Mouse (Mus musculus) Muller cell, postnatal 12 days (primary cell): ENCODE results near the gene Lhfpl2.

Source experiments
- DNase-seq: peaks from one replicate; pipeline ENCODE4 v3.0.0-alpha.2; 2015; ENCODE audit errors: inconsistent ontology term

The Lhfpl2 gene

GRCm38 (mm10) chr13:94140446-94140845, 82.8 kb downstream of the Lhfpl2 start:
- DNase-seq, result no peak

GRCm38 (mm10) chr13:94143063-94143652, 85.6 kb downstream of the Lhfpl2 start:
- DNase-seq, result peak; percentile 51

- no peak for DNase-seq
Observed at GRCm38 (mm10) chr13:94144451-94144850, 86.9 kb downstream of the Lhfpl2 start.

GRCm38 (mm10) chr13:94147257-94147656, 89.7 kb downstream of the Lhfpl2 start:
- no peak for DNase-seq

GRCm38 (mm10) chr13:94149006-94149405, 91.4 kb downstream of the Lhfpl2 start:
- DNase-seq, result no peak

- no peak for DNase-seq
Observed at GRCm38 (mm10) chr13:94149781-94150180, 92.2 kb downstream of the Lhfpl2 start.

- no peak for DNase-seq
Observed at GRCm38 (mm10) chr13:94151308-94151707, 93.7 kb downstream of the Lhfpl2 start.

GRCm38 (mm10) chr13:94152836-94153235, 95.2 kb downstream of the Lhfpl2 start:
- no peak for DNase-seq

GRCm38 (mm10) chr13:94153658-94154057, 96.1 kb downstream of the Lhfpl2 start:
- no peak for DNase-seq

- peak; percentile 82 for DNase-seq
Observed at GRCm38 (mm10) chr13:94154512-94155296, 97.1 kb downstream of the Lhfpl2 start.

GRCm38 (mm10) chr13:94155657-94156429, 98.2 kb downstream of the Lhfpl2 start:
- DNase-seq, result peak; percentile 96

GRCm38 (mm10) chr13:94158864-94159477, 101.4 kb downstream of the Lhfpl2 start:
- DNase-seq, result no peak

GRCm38 (mm10) chr13:94159478-94160220, 102.1 kb downstream of the Lhfpl2 start:
- DNase-seq, result no peak

- no peak for DNase-seq
Observed at GRCm38 (mm10) chr13:94164501-94164900, 106.9 kb downstream of the Lhfpl2 start.

GRCm38 (mm10) chr13:94168319-94168718, 110.7 kb downstream of the Lhfpl2 start:
- no peak for DNase-seq

GRCm38 (mm10) chr13:94169325-94169916, 111.8 kb downstream of the Lhfpl2 start:
- DNase-seq, result peak; percentile 64

- no peak for DNase-seq
Observed at GRCm38 (mm10) chr13:94171612-94172011, 114.0 kb downstream of the Lhfpl2 start.

- DNase-seq, result no peak
Observed at GRCm38 (mm10) chr13:94172533-94173310, 115.1 kb downstream of the Lhfpl2 start.

GRCm38 (mm10) chr13:94173633-94174576, 116.3 kb downstream of the Lhfpl2 start:
- DNase-seq, result peak; percentile 78
